Mouse (Mus musculus): Measurements from ENCODE around the gene Rnf41. TPM values are rescaled to one million over a fixed set of nuclear protein-coding genes. Genes with fewer than 3 reads are reported as not detected.
A peak's percentile ranks its signal among the peaks of the same experiment; 100 is the strongest.

The Rnf41 gene
- polyA plus RNA-seq, 1 experiment from 2014 or later: 24.6 TPM

- H3K27me3 ChIP-seq (ENCODE audit: control insufficient read depth, insufficient read depth, low read length): no peaks in the 10 kb centered on the region
- H3K4me1 ChIP-seq (ENCODE audit: control insufficient read depth in 2 of 2, insufficient read depth in 2 of 2, low read length in 2 of 2): peaks cover 0 to 4% of the 10 kb centered on the region in 2 experiments; a peak in 1 of 4 replicates
- H3K36me3 ChIP-seq (ENCODE audit: control insufficient read depth, insufficient read depth, low read length): peaks cover 76% of the 10 kb centered on the region
- no peak overlapping the region for H3K4me2 ChIP-seq (ENCODE audit: low read length)
- no peaks in the 10 kb centered on the region for H3K9me3 ChIP-seq (ENCODE audit: control insufficient read depth, low read length)
- no peak overlapping the region for H3K4me3 ChIP-seq (ENCODE audit: control insufficient read depth in 1 of 2, insufficient read depth in 1 of 2, low read depth in 1 of 2, low read length in 2 of 2)
- no peak overlapping the region for H3K27ac ChIP-seq (replicated peaks in 1 of 2; ENCODE audit: control insufficient read depth in 1 of 2, insufficient read depth in 1 of 2, low read depth in 2 of 2, low read length in 2 of 2)
- H3K9ac ChIP-seq (ENCODE audit: low read length): no peak overlapping the region
- 85% methylated on average over 4 of the region's 4 CpGs for WGBS
- ATAC-seq (ENCODE audit: insufficient number of reproducible peaks, insufficient read depth, low FRiP score, low read depth): no peak
Observed at GRCm38 (mm10) chr10:128429454-128429853, 18.0 kb downstream of the Rnf41 start.

GRCm38 (mm10) chr10:128433417-128433816 lies 22.0 kb downstream of the Rnf41 start:
- ATAC-seq (ENCODE audit: insufficient number of reproducible peaks, insufficient read depth, low FRiP score, low read depth): no peak
- Histone ChIP-seq H3K4me2 (ENCODE audit: low read length) (no peak overlapping the region), H3K27me3 (ENCODE audit: control insufficient read depth, insufficient read depth, low read length) (no peaks in the 10 kb centered on the region), H3K9me3 (ENCODE audit: control insufficient read depth, low read length) (no peaks in the 10 kb centered on the region), H3K4me3 (ENCODE audit: control insufficient read depth in 1 of 2, insufficient read depth in 1 of 2, low read depth in 1 of 2, low read length in 2 of 2) (no peak overlapping the region), H3K36me3 (ENCODE audit: control insufficient read depth, insufficient read depth, low read length) (peaks cover 85% of the 10 kb centered on the region), H3K9ac (ENCODE audit: low read length) (no peak overlapping the region), H3K27ac (replicated peaks in 1 of 2; ENCODE audit: control insufficient read depth in 1 of 2, insufficient read depth in 1 of 2, low read depth in 2 of 2, low read length in 2 of 2) (no peak overlapping the region), H3K4me1 (ENCODE audit: control insufficient read depth in 2 of 2, insufficient read depth in 2 of 2, low read length in 2 of 2) (peaks cover 7 to 10% of the 10 kb centered on the region in 2 experiments)
- WGBS: 94% methylated on average over 2 of the region's 2 CpGs

- Histone ChIP-seq H3K4me2 (ENCODE audit: low read length) (no peak overlapping the region), H3K27ac (replicated peaks in 1 of 2; ENCODE audit: control insufficient read depth in 1 of 2, insufficient read depth in 1 of 2, low read depth in 2 of 2, low read length in 2 of 2) (peak overlapping the region in 1 of 2 experiments; percentile 80; a peak in 1 of 4 replicates), H3K36me3 (ENCODE audit: control insufficient read depth, insufficient read depth, low read length) (peaks cover 85% of the 10 kb centered on the region), H3K9ac (ENCODE audit: low read length) (no peak overlapping the region), H3K4me3 (ENCODE audit: control insufficient read depth in 1 of 2, insufficient read depth in 1 of 2, low read depth in 1 of 2, low read length in 2 of 2) (no peak overlapping the region), H3K27me3 (ENCODE audit: control insufficient read depth, insufficient read depth, low read length) (no peaks in the 10 kb centered on the region), H3K4me1 (ENCODE audit: control insufficient read depth in 2 of 2, insufficient read depth in 2 of 2, low read length in 2 of 2) (peaks cover 7 to 10% of the 10 kb centered on the region in 2 experiments), H3K9me3 (ENCODE audit: control insufficient read depth, low read length) (no peaks in the 10 kb centered on the region)
- no peak for ATAC-seq (ENCODE audit: insufficient number of reproducible peaks, insufficient read depth, low FRiP score, low read depth)
- 80% methylated on average over 10 of the region's 10 CpGs for WGBS
Observed at GRCm38 (mm10) chr10:128434681-128435080, 23.2 kb downstream of the Rnf41 start.

GRCm38 (mm10) chr10:128435186-128435823 lies 23.8 kb downstream of the Rnf41 start:
- peak; percentile 47; the same call in 1 of the 2 replicates for ATAC-seq (ENCODE audit: insufficient number of reproducible peaks, insufficient read depth, low FRiP score, low read depth)

GRCm38 (mm10) chr10:128435873-128436272 lies 24.4 kb downstream of the Rnf41 start:
- H3K9ac ChIP-seq (ENCODE audit: low read length): peak overlapping the region; percentile 6; the same call in 1 of the 2 replicates
- H3K4me2 ChIP-seq (ENCODE audit: low read length): no peak overlapping the region
- ATAC-seq (ENCODE audit: insufficient number of reproducible peaks, insufficient read depth, low FRiP score, low read depth): no peak
- H3K4me1 ChIP-seq (ENCODE audit: control insufficient read depth in 2 of 2, insufficient read depth in 2 of 2, low read length in 2 of 2): peaks cover 7 to 10% of the 10 kb centered on the region in 2 experiments
- 80% methylated on average over 5 of the region's 5 CpGs for whole genome bisulfite sequencing
- no peaks in the 10 kb centered on the region for H3K27me3 ChIP-seq (ENCODE audit: control insufficient read depth, insufficient read depth, low read length)
- H3K4me3 ChIP-seq (ENCODE audit: control insufficient read depth in 1 of 2, insufficient read depth in 1 of 2, low read depth in 1 of 2, low read length in 2 of 2): no peak overlapping the region
- H3K27ac ChIP-seq (replicated peaks in 1 of 2; ENCODE audit: control insufficient read depth in 1 of 2, insufficient read depth in 1 of 2, low read depth in 2 of 2, low read length in 2 of 2): peak overlapping the region; percentile 30 to 80
- H3K36me3 ChIP-seq (ENCODE audit: control insufficient read depth, insufficient read depth, low read length): peaks cover 85% of the 10 kb centered on the region
- no peaks in the 10 kb centered on the region for H3K9me3 ChIP-seq (ENCODE audit: control insufficient read depth, low read length)

More at GRCm38 (mm10) chr10:128435186-128435823, 23.8 kb downstream of the Rnf41 start:
- Histone ChIP-seq H3K4me3 (ENCODE audit: control insufficient read depth in 1 of 2, insufficient read depth in 1 of 2, low read depth in 1 of 2, low read length in 2 of 2) (no peak overlapping the region), H3K9me3 (ENCODE audit: control insufficient read depth, low read length) (no peaks in the 10 kb centered on the region), H3K4me2 (ENCODE audit: low read length) (no peak overlapping the region), H3K27ac (replicated peaks in 1 of 2; ENCODE audit: control insufficient read depth in 1 of 2, insufficient read depth in 1 of 2, low read depth in 2 of 2, low read length in 2 of 2) (peak overlapping the region; percentile 30 to 80), H3K36me3 (ENCODE audit: control insufficient read depth, insufficient read depth, low read length) (peaks cover 85% of the 10 kb centered on the region), H3K4me1 (ENCODE audit: control insufficient read depth in 2 of 2, insufficient read depth in 2 of 2, low read length in 2 of 2) (peaks cover 7 to 10% of the 10 kb centered on the region in 2 experiments), H3K9ac (ENCODE audit: low read length) (peak overlapping the region; percentile 6; the same call in 1 of the 2 replicates), H3K27me3 (ENCODE audit: control insufficient read depth, insufficient read depth, low read length) (no peaks in the 10 kb centered on the region)
- 72% methylated on average over 17 of the region's 17 CpGs for WGBS

- Histone ChIP-seq H3K27ac (replicated peaks in 1 of 2; ENCODE audit: control insufficient read depth in 1 of 2, insufficient read depth in 1 of 2, low read depth in 2 of 2, low read length in 2 of 2) (no peak overlapping the region; a peak in 1 of 4 replicates), H3K27me3 (ENCODE audit: control insufficient read depth, insufficient read depth, low read length) (no peaks in the 10 kb centered on the region), H3K36me3 (ENCODE audit: control insufficient read depth, insufficient read depth, low read length) (peaks cover 88% of the 10 kb centered on the region), H3K9ac (ENCODE audit: low read length) (no peak overlapping the region), H3K4me3 (ENCODE audit: control insufficient read depth in 1 of 2, insufficient read depth in 1 of 2, low read depth in 1 of 2, low read length in 2 of 2) (no peak overlapping the region), H3K4me2 (ENCODE audit: low read length) (no peak overlapping the region), H3K4me1 (ENCODE audit: control insufficient read depth in 2 of 2, insufficient read depth in 2 of 2, low read length in 2 of 2) (peaks cover 7 to 10% of the 10 kb centered on the region in 2 experiments), H3K9me3 (ENCODE audit: control insufficient read depth, low read length) (no peaks in the 10 kb centered on the region)
- 95% methylated on average over 8 of the region's 8 CpGs for WGBS
- ATAC-seq (ENCODE audit: insufficient number of reproducible peaks, insufficient read depth, low FRiP score, low read depth): no peak
Observed at GRCm38 (mm10) chr10:128436376-128436775, 24.9 kb downstream of the Rnf41 start.

GRCm38 (mm10) chr10:128438675-128439279 lies 27.3 kb downstream of the Rnf41 start:
- no peaks in the 10 kb centered on the region for H3K27me3 ChIP-seq (ENCODE audit: control insufficient read depth, insufficient read depth, low read length)
- H3K4me1 ChIP-seq (ENCODE audit: control insufficient read depth in 2 of 2, insufficient read depth in 2 of 2, low read length in 2 of 2): peaks cover 7 to 10% of the 10 kb centered on the region in 2 experiments
- no peak overlapping the region for H3K4me3 ChIP-seq (ENCODE audit: control insufficient read depth in 1 of 2, insufficient read depth in 1 of 2, low read depth in 1 of 2, low read length in 2 of 2)
- no peaks in the 10 kb centered on the region for H3K9me3 ChIP-seq (ENCODE audit: control insufficient read depth, low read length)
- H3K9ac ChIP-seq (ENCODE audit: low read length): no peak overlapping the region
- no peak overlapping the region for H3K4me2 ChIP-seq (ENCODE audit: low read length)
- WGBS: 66% methylated on average over 10 of the region's 10 CpGs
- no peak for ATAC-seq (ENCODE audit: insufficient number of reproducible peaks, insufficient read depth, low FRiP score, low read depth)
- H3K36me3 ChIP-seq (ENCODE audit: control insufficient read depth, insufficient read depth, low read length): peaks cover 76% of the 10 kb centered on the region
- H3K27ac ChIP-seq (replicated peaks in 1 of 2; ENCODE audit: control insufficient read depth in 1 of 2, insufficient read depth in 1 of 2, low read depth in 2 of 2, low read length in 2 of 2): no peak overlapping the region
